Mouse (Mus musculus): ENCODE measurements around the gene Natd1. TPM values are rescaled to one million over a fixed set of nuclear protein-coding genes. Genes with fewer than 3 reads are reported as not detected.

Natd1 gene
- polyA plus RNA-seq, 1 experiment from 2014 or later = 12.1 TPM

GRCm38 (mm10) chr11:60861993-60862392 lies 52.6 kb downstream of the Natd1 start:
- ATAC-seq (ENCODE audit: insufficient read depth, low FRiP score, low read depth) = no peak
- Histone ChIP-seq H3K27me3 (replicated peaks) (no peaks in the 10 kb centered on the region), H3K4me2 (no peak overlapping the region), H3K9me3 (no peaks in the 10 kb centered on the region), H3K4me1 (no peaks in the 10 kb centered on the region), H3K36me3 (peaks cover 25% of the 10 kb centered on the region), H3K9ac (no peak overlapping the region), H3K4me3 (replicated peaks) (no peak overlapping the region), H3K27ac (no peak overlapping the region)
- 84% methylated on average over 3 of the region's 3 CpGs for WGBS

- Histone ChIP-seq H3K27ac (no peak overlapping the region), H3K9ac (no peak overlapping the region), H3K4me3 (replicated peaks) (no peak overlapping the region), H3K36me3 (peaks cover 23% of the 10 kb centered on the region), H3K9me3 (no peaks in the 10 kb centered on the region), H3K4me2 (no peak overlapping the region), H3K4me1 (no peaks in the 10 kb centered on the region), H3K27me3 (replicated peaks) (no peaks in the 10 kb centered on the region)
- 55% methylated on average over 3 of the region's 3 CpGs for whole genome bisulfite sequencing
- ATAC-seq (ENCODE audit: insufficient read depth, low FRiP score, low read depth) = no peak
Observed at GRCm38 (mm10) chr11:60856587-60856986, 58.0 kb downstream of the Natd1 start.

Other genes starting within 250 kb of the Natd1 start
- gene Llgl1, start 215.0 kb downstream of the Natd1 start, polyA plus RNA-seq (2015; fragmentation: Nextera tagmentation; extraction: Ambion mirVana) = 38.2 and 41.4 TPM in 2 replicates
- 76.8 and 78.9 TPM in 2 replicates for gene Flii, start 187.5 kb downstream of the Natd1 start, polyA plus RNA-seq (2015; fragmentation: Nextera tagmentation; extraction: Ambion mirVana)
- 9.9 and 11.3 TPM in 2 replicates for gene Mief2, start 186.4 kb downstream of the Natd1 start, polyA plus RNA-seq (2015; fragmentation: Nextera tagmentation; extraction: Ambion mirVana)
- gene Top3a, start 137.4 kb downstream of the Natd1 start, polyA plus RNA-seq (2015; fragmentation: Nextera tagmentation; extraction: Ambion mirVana) = 11.6 and 12.8 TPM in 2 replicates
- gene Smcr8, start 137.2 kb downstream of the Natd1 start, polyA plus RNA-seq (2015; fragmentation: Nextera tagmentation; extraction: Ambion mirVana) = 4.5 and 5.2 TPM in 2 replicates
- gene Shmt1, start 103.0 kb downstream of the Natd1 start, polyA plus RNA-seq (2015; fragmentation: Nextera tagmentation; extraction: Ambion mirVana) = 72.6 and 85.4 TPM in 2 replicates
- gene Dhrs7b, start 84.1 kb downstream of the Natd1 start, polyA plus RNA-seq (2015; fragmentation: Nextera tagmentation; extraction: Ambion mirVana) = 42.7 and 45.6 TPM in 2 replicates
- gene Tmem11, start 35.5 kb downstream of the Natd1 start, polyA plus RNA-seq (2015; fragmentation: Nextera tagmentation; extraction: Ambion mirVana) = 60.3 and 60.8 TPM in 2 replicates
- 116 and 121 TPM in 2 replicates for gene Map2k3, start 17.3 kb upstream of the Natd1 start, polyA plus RNA-seq (2015; fragmentation: Nextera tagmentation; extraction: Ambion mirVana)
- 1.7 TPM in 2 replicates for gene Kcnj12, start 107.8 kb upstream of the Natd1 start, polyA plus RNA-seq (2015; fragmentation: Nextera tagmentation; extraction: Ambion mirVana)
- gene Tnfrsf13b, start 212.0 kb upstream of the Natd1 start, polyA plus RNA-seq (2015; fragmentation: Nextera tagmentation; extraction: Ambion mirVana) = 2.5 and 3.4 TPM in 2 replicates